Mouse (Mus musculus) lung, embryonic 14.5 days (tissue): ENCODE measurements around the gene Shf. TPM values are rescaled to one million over a fixed set of nuclear protein-coding genes. Genes with fewer than 3 reads are reported as not detected.

ENCODE experiments used
- ATAC-seq: fragments of 200-750 bp; cut with Nextera tagmentation; 2 replicates; pipeline ENCODE4 v1.8.0; 2017; ENCODE audit warnings: mild to moderate bottlenecking, moderate TSS enrichment, moderate library complexity; ENCODE audit not compliant: insufficient read depth
- DNase-seq: peaks from one replicate; pipeline ENCODE4 v3.0.0-alpha.2; 2015
- H3K27ac ChIP-seq: fragments of 300-500 bp; sonication (generic); 2 replicates; pipeline ENCODE4 v1.5.1; 2014; ENCODE audit warnings: low read depth, mild to moderate bottlenecking, moderate library complexity
- H3K27me3 ChIP-seq: fragments of 300-500 bp; sonication (generic); 2 replicates; pipeline ENCODE4 v1.6.1; 2014; ENCODE audit warnings: low read length, control low read depth; ENCODE audit not compliant: insufficient read depth
- H3K36me3 ChIP-seq: fragments of 300-500 bp; sonication (generic); 2 replicates; pipeline ENCODE4 v1.6.1; 2014; ENCODE audit warnings: control low read depth; ENCODE audit not compliant: insufficient read depth
- H3K4me1 ChIP-seq: fragments of 300-500 bp; sonication (generic); 2 replicates; pipeline ENCODE4 v1.6.1; 2014; ENCODE audit warnings: antibody characterized with exemption, control low read depth; ENCODE audit not compliant: insufficient read depth
- H3K4me2 ChIP-seq: fragments of 300-500 bp; sonication (generic); 2 replicates; pipeline ENCODE4 v1.6.1; 2014; ENCODE audit warnings: mild to moderate bottlenecking
- H3K4me3 ChIP-seq: fragments of 300-500 bp; sonication (generic); 2 replicates; pipeline ENCODE4 v1.5.1; 2014; ENCODE audit warnings: low read depth, low read length
- H3K9ac ChIP-seq: fragments of 300-500 bp; sonication (generic); 2 replicates; pipeline ENCODE4 v1.6.1; 2014
- H3K9me3 ChIP-seq: fragments of 300-500 bp; sonication (generic); 2 replicates; pipeline ENCODE4 v1.6.1; 2016; ENCODE audit warnings: low read depth, low read length, control low read depth
- CTCF ChIP-seq: IDR thresholded peaks from 2 replicates; pipeline ENCODE4 v1.5.1; 2016; ENCODE audit warnings: antibody characterized with exemption, low read depth
- WGBS: fragments of 180-500 bp; shearing (Covaris S2); extraction: QIAGEN DNeasy Blood & Tissue Kit; methylation state at CpG from one replicate; pipeline ENCODE4 v1.1.7; 2014; 5-methylcytosine and 5-hydroxymethylcytosine counted together
- polyA plus RNA-seq: library from polyadenylated mRNA; unstranded; fragments of >200 nt; fragmentation: Nextera tagmentation; extraction: Ambion mirVana; gene quantifications from 2 replicates; pipeline ENCODE4 v1.2.1, GENCODE M21; 2014

Gene Shf
- polyA plus RNA-seq, 1 experiment from 2014 or later: 5.1 TPM

DNA sequence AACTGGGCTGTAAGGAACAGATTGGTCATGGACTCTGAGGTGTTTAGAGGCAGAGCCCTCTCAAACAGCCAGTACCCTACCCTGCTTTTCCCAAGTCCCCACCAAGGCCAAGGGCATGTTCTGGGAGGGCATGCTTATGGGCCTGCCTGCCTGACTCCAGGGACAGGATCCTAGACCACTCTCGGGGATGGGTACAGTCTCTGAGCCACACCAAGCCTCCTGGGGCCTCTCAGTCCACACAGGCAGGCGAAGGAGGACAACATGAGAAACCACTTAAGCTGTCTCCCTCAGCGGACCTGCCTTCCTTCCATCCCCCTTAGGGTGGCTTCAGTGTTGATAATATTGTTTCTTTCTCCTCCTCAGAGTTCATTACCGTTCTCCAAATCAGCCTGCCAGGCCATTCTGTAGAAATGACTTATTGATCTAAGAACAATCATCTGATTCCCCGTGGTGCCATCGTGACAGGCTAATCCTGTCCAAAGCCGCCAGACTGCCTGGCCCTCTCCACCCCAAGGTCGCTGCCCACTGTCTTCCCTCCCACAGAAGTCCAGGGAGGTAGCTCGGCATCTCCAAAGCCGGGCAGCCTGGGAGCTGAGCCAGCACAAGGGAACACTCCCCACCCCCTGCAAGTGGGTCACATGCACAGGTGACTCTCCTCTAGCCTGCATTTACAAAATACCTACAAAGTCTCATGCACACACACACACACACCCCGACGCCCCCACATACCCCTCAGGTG is 14.6 kb downstream of the Shf start:
- Histone ChIP-seq H3K27me3 (no peaks in the 10 kb centered on the region), H3K4me2 (no peak overlapping the region), H3K9ac (no peak overlapping the region), H3K4me1 (no peaks in the 10 kb centered on the region), H3K36me3 (peaks cover 36% of the 10 kb centered on the region), H3K4me3 (no peak overlapping the region), H3K27ac (no peak overlapping the region), H3K9me3 (no peaks in the 10 kb centered on the region)
- ATAC-seq (no peak), DNase-seq (no peak)
- 68% methylated on average over 12 of the region's 12 CpGs for WGBS
- no peak for TF ChIP-seq CTCF

DNA sequence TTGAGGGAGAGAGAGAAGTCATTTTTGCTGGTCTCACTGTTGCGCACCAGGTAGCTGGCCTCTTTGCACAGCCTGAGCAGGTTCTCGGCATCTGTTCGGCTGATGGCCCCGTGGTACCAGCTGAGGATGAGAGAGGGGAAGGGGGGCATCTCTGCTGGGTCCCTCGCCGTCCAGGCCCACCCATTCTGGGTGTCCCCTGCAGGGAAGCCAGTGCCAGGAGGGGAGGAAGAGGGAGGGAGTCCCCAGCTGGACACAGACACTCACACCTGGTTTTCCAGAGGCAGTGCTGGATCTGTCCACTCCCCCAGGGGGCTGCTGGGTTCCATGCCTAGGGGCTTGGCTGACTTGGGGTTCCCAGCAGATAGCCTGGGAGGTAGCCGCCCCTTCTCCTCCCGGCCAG is 15.2 kb downstream of the Shf start:
- H3K4me1 ChIP-seq: no peaks in the 10 kb centered on the region
- no peak overlapping the region for H3K4me3 ChIP-seq
- no peak for TF ChIP-seq CTCF
- no peak overlapping the region for H3K4me2 ChIP-seq
- ATAC-seq: no peak
- 81% methylated on average over 8 of the region's 8 CpGs for WGBS
- DNase-seq: no peak
- H3K9me3 ChIP-seq: no peaks in the 10 kb centered on the region
- no peaks in the 10 kb centered on the region for H3K27me3 ChIP-seq
- no peak overlapping the region for H3K9ac ChIP-seq
- H3K36me3 ChIP-seq: peaks cover 34% of the 10 kb centered on the region
- H3K27ac ChIP-seq: no peak overlapping the region

DNA sequence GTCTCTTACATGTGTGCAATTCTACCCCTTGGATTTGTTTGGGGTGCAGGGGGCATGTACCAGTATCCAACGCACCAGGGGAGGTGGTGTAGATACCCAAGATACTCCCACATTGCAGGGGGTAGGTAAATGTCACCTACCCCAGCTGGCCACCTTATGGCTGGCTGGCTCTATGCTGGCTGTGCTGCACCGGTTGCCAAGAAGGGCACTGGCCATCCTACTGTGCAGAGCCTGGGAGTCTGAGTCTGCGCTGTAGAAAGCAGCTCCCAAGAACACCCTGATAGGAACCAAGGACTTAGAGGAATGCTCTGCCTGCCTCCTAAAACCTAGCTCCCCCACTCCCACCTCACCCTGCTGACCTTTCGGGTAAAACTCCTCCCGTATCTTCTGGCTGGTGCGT is 16.0 kb downstream of the Shf start:
- no peak for TF ChIP-seq CTCF
- WGBS: 84% methylated on average over 6 of the region's 6 CpGs
- no peak overlapping the region for H3K4me3 ChIP-seq

DNA sequence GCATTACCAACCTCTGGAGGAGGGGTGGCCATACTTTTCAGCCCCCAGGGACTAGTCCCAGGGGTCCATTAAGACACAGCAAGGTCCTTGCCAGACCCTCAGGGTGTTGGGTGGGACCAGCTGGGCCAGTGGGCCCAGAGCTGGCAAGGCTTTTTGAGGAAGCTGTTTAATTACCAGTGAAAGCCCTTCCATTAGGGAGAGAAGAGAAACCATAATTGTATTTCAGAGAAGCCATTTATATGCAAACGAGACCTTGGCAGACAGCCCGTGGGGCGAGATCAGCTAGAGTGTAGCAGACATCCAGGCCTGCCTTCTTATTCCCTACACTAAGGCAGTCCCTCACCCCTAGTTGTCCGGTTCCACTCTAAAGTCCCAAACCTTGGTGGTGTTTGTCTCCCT is 17.0 kb downstream of the Shf start:
- Histone ChIP-seq H3K4me2 (no peak overlapping the region), H3K9ac (no peak overlapping the region), H3K27ac (peak overlapping the region; percentile 19; the same call in 1 of the 2 replicates), H3K9me3 (no peaks in the 10 kb centered on the region), H3K27me3 (no peaks in the 10 kb centered on the region), H3K36me3 (peaks cover 25% of the 10 kb centered on the region), H3K4me3 (no peak overlapping the region), H3K4me1 (0 out of 2 replicates have a peak, but pooled peaks cover 3% of the 10 kb centered on the region)
- TF ChIP-seq CTCF: no peak
- 61% methylated on average over 4 of the region's 4 CpGs for WGBS
- ATAC-seq (no peak), DNase-seq (peak; percentile 79)

More for the DNA sequence above, 16.0 kb downstream of the Shf start:
- Histone ChIP-seq H3K36me3 (peaks cover 34% of the 10 kb centered on the region), H3K9ac (no peak overlapping the region), H3K4me2 (no peak overlapping the region), H3K27ac (no peak overlapping the region), H3K9me3 (no peaks in the 10 kb centered on the region), H3K4me1 (0 out of 2 replicates have a peak, but pooled peaks cover 1% of the 10 kb centered on the region), H3K27me3 (no peaks in the 10 kb centered on the region)
- ATAC-seq: no peak
- DNase-seq: no peak

DNA sequence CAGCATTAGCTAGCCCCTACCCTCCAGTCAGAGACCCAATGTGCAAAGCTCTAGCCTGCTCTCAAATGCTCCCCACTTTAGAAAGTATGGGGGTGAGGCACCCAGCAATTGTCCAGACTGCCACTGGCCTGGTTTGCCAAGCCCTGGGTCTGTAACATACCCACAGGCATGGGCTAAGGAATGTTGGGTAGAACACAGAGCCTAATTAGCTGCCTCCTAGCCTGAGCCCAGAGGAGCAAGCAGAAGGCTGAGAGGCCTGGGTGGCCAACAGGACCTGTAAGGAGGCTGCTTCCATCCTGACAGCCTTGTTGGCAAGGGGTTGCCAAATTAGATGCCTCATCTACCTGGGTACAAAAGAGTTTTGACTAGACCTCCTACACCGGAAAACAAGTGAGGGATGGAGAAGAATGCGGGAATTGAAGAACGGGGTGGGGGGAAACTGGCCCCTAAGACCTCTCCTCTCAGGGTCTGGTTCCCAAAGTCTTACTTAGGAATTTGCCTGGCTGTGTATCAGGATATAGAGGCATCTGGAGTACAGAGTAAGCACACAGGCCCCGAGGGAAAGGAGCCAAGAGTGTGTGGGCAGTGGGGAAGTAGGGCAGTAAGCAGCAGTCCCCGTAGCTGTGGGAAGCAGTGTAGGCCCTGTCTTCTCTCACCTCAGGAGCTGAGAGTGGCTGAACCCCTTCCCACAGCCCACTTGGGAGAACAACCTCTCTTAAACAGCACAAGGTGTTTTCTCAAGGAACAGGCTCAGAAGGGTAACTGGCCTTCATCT is 17.6 kb downstream of the Shf start:
- DNase-seq: peak; percentile 25
- 77% methylated on average over 5 of the region's 5 CpGs for WGBS

DNA sequence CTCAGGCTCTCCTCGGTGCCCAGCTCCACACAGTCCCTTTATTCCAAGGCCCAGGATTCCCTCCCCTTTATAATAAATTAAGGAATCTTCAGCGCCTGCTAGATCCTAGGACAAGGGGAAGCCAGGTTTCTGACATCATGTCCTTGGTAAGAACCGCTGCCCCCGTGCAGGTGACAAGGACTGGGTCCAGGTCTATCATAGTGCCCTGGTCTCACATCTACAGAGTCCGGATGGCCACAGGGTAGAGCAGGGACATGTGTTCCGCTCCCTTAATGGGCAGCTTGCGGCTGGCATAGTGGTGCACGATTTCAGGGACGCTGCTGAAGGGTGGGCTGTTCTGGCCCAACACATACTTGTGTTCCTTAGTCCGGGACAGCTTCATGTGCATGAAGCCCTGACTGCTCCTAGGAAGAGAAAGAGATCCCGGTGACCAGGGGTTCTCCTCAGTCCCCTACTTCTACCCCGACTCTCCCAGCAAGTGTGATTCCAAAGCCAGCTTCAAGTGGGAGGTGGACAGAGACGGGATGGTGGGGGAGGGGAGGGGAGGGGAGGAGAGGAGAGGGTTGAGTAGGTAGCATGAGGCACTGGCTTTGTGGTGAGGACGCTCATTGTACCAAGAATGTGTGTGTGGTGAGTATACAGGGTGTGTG is 19.7 kb downstream of the Shf start:
- 4% methylated on average over 14 of the region's 14 CpGs for WGBS
- Histone ChIP-seq H3K4me1 (0 out of 2 replicates have a peak, but pooled peaks cover 3% of the 10 kb centered on the region), H3K9me3 (no peaks in the 10 kb centered on the region), H3K4me2 (peak overlapping the region; percentile 77), H3K9ac (peak overlapping the region; percentile 82), H3K27me3 (no peaks in the 10 kb centered on the region), H3K4me3 (peak overlapping the region; percentile 57), H3K27ac (peak overlapping the region; percentile 99), H3K36me3 (peaks cover 9% of the 10 kb centered on the region)
- TF ChIP-seq CTCF: no peak
- ATAC-seq (peak; percentile 57), DNase-seq (no peak)

More for the DNA sequence above, 17.6 kb downstream of the Shf start:
- Histone ChIP-seq H3K36me3 (peaks cover 20% of the 10 kb centered on the region), H3K9ac (no peak overlapping the region), H3K27ac (peak overlapping the region; percentile 19; the same call in 1 of the 2 replicates), H3K27me3 (no peaks in the 10 kb centered on the region), H3K9me3 (no peaks in the 10 kb centered on the region), H3K4me3 (no peak overlapping the region), H3K4me1 (0 out of 2 replicates have a peak, but pooled peaks cover 3% of the 10 kb centered on the region), H3K4me2 (no peak overlapping the region)
- no peak for TF ChIP-seq CTCF
- no peak for ATAC-seq
